Mouse (Mus musculus): ENCODE data around the gene Hist1h2af.
A peak's percentile ranks its signal among the peaks of the same experiment; 100 is the strongest.
"Not testable (repeated sequence)": the region's sequence is repeated elsewhere in the genome, so short reads cannot be mapped to it uniquely, and the experiment has no call there.

Gene Hist1h2af

DNA sequence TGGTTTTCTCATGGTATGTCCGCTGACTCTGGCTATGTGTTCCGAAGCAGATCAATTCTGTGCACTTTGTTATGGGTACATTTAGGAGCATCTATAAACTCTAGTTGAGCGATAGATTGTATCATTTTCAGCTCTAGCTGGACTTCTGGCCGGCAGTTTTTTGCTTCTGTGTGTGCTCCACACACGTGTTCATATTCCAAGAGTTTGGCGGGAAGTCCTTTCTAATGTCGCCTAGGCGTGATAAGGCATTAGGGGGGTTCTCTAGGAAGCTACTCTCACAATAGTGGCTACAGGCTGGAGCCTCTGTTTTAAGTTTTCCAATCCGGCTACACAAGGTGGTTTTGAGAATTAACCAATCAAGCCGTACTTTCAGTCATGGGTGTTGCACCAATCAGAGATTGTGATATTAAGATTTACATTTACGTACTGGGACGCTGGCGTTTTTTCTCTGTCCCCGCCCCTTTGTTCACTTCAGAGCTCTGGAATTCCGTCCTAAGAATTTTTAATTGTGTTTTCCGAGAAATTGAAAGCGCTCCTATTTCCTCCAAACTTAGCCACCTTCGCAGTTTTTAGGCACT is 22.2 kb downstream of the Hist1h2af start:
- peak; percentile 54 to 58 for DNase-seq (ENCODE audit: low spot score in 2 of 2)

DNA sequence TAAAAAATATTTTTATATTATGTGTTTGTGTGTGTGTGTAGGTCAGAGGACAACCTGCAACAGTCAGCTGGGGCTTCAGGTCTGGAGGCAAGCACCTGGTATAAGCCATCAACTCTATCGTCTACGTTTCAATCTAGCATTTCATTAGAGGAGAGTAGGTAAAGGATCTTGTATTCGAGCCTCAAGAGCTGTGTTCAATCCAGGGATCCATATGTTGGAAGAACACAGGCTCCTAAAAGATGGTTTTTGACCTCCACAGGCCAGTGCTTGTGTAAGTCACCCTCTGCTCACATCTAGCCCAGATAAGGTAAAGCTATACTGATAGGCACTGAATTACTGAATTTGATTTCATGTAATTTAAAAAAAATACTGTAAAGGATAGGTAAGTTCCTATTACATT is 23.2 kb downstream of the Hist1h2af start:
- DNase-seq (ENCODE audit: low spot score in 2 of 2): no peak

DNA sequence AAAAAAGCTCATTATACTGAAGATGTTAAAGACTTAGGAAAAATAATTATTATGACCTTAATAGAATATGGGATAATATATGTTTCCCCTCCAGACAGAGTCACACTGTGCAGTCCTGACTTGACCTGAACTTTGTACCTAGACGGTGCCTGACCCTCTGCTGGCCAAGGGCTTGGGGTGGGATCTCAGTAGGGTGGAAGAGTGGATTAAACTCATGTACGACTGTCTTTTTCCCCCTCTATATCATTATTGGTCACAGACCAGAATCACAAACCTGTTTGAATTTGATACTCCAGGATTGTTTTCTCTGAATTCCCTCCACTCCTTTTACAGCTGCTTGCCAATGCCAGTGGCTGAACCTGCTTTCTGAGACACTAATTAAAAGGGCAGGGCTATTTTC is 27.0 kb downstream of the Hist1h2af start:
- DNase-seq (ENCODE audit: low spot score in 2 of 2): not testable (repeated sequence)

DNA sequence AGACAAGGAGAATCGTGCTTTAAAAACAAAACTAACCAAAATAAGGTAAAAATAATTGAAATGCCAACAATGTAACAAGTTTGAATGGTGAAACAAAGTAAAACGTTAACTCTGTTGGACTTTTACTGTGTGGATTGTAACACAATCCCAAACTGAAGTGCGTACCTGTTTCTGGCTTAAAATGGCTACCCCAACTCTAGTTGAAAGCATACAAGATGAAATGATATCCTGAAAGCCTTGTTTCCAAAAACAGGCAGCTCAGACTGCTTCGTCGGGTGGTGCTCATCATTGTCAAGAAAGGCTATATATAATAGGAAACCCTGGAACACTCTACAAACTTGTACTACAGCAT is 27.8 kb downstream of the Hist1h2af start:
- DNase-seq (ENCODE audit: low spot score in 2 of 2): not testable (repeated sequence)

DNA sequence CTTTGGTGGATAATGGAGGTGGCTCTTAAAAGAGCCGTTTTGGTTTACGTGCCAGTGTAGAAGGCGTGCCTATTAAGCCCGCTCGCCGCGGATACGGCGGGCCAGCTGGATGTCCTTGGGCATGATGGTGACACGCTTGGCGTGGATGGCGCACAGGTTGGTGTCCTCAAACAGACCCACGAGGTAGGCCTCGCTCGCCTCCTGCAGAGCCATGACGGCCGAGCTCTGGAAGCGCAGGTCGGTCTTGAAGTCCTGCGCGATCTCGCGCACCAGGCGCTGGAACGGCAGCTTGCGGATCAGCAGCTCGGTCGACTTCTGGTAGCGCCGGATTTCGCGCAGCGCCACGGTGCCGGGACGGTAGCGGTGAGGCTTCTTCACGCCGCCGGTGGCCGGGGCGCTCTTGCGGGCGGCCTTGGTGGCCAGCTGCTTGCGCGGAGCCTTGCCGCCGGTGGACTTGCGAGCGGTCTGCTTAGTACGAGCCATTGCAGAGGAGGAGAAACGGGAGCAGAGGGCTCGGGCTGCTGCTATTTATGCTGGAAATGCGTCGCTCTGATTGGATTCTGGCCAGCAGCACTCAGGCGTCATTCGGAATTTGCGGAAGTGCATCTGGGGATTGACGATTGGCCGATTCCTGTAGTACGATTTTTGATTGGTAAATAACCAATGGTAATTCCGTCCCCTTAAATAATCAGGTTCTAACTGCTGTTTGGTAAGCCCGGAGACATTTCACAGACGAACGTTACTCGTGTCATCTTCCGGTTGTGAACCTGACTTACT is 28.4 kb downstream of the Hist1h2af start, which contains the start of gene Hist1h3e:
Gene Hist1h3e, minus strand, starts transcription at position 487 of the 777 bp plus-strand sequence.
- DNase-seq (ENCODE audit: low spot score in 2 of 2): peak; percentile 92 to 94

DNA sequence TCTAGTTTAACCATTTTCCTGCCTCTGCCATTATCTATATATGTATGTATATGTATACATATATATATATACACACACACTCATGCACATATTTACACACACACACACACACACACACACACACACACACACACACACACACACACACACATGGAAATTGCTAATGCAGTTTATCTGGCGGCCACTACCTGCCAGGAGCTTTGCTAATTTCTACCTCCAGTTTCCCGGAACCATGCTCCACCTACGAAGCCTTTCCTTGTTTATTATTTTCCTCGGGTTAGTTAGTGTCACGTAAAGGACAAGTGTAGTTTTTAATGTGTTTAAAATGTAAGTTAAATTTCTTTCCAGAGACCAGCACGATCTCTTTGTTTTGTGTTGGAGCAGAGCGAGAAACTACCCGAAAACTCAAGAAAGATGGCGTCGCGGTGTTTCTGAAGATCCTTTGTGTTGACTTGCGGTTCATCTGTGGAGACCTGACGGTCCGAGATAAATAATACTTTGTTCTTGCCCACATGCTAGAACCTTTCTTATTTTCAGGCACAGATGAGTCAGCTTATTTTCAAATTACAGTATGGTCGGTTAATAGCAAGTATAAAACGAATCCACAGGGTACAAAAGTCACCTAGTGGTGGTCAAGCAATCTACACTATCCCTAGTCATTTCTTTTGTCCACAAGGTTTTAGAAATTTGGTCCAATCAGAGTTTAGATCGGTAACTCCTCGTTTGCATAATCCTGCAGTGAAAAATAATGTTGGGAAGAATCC is 29.2 kb downstream of the Hist1h2af start:
- peak in 1 of 2 experiments; percentile 31 for DNase-seq (ENCODE audit: low spot score in 2 of 2)

DNA sequence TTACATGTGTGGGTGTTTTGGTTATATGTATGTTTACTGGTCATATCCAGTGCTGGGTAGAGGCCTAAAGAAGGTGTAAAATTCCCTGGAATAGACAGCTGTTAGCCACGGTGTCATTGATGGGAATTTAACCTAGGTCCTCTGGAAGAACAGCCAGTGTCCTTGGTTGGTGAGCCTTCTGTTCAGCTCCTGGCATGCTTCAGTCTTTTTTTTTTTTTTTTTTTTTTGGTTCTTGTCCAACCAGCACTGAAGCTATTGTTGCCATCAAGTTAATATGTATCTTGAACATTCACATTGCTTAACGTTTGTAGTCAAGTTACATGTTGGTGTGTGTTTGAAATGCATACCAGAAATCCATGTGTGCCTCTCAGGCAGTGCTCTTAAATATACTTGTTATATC is 30.8 kb downstream of the Hist1h2af start:
- no peak for DNase-seq (ENCODE audit: low spot score in 2 of 2)

GRCm38 (mm10) chr13:23570261-23571021 is 36.7 kb downstream of the Hist1h2af start:
- not testable (repeated sequence) for DNase-seq (ENCODE audit: low spot score in 2 of 2)

DNA sequence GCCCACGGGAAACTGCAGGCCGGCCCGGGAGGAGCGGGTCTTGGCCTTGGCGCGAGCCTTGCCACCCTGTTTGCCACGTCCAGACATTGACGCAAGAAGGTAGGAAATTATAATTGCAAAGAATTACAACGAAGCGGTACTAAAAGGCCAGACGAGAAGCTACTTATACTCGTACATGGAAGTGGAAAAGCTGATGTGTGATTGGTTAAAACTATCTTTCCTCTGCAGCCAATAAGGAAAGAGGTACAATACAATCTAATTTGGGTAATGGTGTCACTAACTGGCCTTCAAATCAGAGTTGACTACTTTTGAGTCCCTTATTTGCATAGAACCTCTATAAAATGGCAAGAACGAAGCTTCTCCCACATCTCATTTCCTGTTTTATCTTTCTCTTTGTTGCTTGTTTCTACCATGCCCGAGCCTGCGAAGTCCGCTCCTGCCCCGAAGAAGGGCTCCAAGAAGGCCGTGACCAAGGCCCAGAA is 37.4 kb downstream of the Hist1h2af start, which contains the start of the genes Hist1h2ae and Hist1h2bg:
Gene Hist1h2ae, minus strand, starts transcription at position 199 of the 482 bp plus-strand sequence.
Gene Hist1h2bg, plus strand, starts transcription at position 375 of the 482 bp plus-strand sequence.
- peak; percentile 65 to 66 for DNase-seq (ENCODE audit: low spot score in 2 of 2)

DNA sequence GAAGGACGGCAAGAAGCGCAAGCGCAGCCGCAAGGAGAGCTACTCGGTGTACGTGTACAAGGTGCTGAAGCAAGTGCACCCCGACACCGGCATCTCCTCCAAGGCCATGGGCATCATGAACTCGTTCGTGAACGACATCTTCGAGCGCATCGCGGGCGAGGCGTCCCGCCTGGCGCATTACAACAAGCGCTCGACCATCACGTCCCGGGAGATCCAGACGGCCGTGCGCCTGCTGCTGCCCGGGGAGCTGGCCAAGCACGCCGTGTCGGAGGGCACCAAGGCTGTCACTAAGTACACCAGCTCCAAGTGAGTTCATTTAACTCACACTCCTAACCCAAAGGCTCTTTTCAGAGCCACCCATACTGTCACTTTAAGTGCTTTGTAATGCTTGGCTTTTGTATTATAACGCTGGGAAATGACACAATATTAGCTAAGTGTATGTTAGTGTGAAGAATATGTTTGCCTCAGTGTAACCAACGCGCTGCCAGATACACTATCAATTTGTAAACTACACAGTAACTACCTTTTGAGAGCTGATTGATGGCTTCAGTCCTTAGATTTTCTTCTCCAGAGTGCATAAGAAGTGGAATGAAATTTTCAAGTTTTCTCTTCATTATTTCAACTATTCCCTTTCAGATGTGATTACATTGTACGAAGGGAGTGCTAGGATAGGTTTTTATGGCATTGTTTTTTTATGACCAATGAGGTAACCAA is 38.0 kb downstream of the Hist1h2af start:
- not testable (repeated sequence) for DNase-seq (ENCODE audit: low spot score in 2 of 2)

DNA sequence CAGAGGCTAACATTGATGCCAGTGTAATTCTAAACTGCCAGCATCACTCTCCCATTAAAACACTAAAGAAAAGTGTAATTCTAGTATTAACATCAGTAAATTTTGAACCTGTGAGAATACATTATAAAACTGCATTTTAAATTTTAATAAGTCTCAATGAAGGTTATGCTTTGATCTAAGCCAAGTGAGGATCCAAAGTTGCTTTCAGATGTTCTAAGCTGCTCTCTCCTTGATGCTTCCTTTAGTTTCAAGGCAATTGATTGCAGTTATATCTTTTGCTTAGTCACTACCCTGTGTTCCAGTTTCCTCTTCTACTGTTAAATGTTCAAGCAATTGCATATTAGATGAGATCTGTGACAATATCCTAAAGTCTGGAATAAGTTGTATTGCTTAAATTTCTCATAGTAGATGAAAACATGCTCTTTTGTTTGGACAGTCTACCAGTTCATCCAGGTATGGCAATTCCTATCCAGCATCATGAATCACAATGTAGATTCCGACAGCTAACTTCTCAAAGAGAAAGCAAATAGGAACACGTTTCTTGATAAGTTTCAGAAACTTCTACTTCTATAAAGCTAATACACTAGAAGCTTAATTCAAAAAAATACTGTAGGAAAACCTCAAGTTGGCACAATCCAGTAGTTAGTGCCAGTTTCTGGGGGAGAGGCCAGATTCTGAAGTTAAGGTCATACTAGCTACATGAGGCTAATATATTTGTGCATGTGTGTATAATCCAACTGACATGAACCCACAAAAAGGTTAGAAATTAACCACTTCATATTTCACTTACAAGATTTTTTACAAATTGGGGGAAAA is 38.7 kb downstream of the Hist1h2af start:
- DNase-seq (ENCODE audit: low spot score in 2 of 2): no peak

DNA sequence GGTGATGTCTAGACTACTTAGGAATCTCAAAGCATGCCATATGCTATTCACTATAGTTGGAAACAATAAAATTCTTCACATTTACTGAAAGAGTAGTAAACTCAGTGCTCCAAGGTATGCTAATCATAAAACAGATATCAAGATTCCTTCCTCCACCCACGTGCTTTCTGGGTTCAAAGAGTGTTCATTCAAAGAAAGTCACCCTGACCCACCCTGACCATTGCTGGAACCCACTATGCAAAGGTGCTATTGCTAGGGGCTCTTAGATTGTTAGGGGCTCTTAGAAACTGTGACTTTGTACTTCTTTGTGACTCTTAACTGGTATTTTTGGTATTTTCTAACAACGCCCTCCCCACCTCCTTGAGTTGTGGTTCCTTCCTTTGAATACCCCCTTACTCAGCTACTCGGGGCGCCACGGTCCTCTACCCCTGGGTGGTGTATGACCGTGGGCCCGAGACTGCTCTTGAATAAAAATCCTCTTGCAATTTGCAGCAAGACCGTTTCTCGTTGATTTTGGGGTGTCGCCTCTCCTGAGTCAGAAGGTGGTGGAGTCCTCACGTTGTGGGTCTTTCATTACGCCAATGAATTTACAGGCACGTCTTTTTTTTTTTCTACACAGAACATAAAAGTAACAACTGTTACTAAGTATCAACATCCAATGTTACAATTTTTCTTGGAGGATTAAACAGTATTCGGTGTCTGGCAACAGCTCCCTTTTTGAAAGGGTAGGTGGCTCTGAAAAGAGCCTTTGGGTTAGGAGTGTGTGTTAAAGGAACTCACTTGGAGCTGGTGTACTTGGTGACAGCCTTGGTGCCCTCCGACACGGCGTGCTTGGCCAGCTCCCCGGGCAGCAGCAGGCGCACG is 39.6 kb downstream of the Hist1h2af start:
- not testable (repeated sequence) for DNase-seq (ENCODE audit: low spot score in 2 of 2)

- peak; percentile 90 to 93 for DNase-seq (ENCODE audit: low spot score in 2 of 2)
Observed at GRCm38 (mm10) chr13:23573898-23574524, 40.3 kb downstream of the Hist1h2af start, which contains the start of the genes Hist1h2bf and Hist1h2ad. Hist1h2bf (minus strand) TSS chr13:23574196. Hist1h2ad (plus strand) TSS chr13:23574381.

DNA sequence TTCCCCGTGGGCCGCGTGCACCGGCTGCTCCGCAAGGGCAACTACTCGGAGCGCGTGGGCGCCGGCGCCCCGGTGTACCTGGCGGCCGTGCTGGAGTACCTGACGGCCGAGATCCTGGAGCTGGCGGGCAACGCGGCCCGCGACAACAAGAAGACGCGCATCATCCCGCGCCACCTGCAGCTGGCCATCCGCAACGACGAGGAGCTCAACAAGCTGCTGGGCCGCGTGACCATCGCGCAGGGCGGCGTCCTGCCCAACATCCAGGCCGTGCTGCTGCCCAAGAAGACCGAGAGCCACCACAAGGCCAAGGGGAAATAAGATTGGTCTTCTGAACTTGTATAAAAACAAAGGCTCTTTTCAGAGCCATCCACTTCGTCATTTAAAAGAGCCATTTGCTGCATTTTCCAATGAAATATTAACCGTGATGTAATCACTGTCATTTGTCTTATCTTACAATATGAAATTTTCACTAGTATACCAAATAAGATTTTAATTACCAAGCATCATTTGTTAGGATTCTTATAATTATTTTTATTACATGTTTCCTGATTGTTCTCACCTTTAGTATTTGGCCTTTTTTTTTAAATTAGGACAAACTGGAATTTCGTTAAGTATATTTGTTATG is 41.0 kb downstream of the Hist1h2af start:
- not testable (repeated sequence) for DNase-seq (ENCODE audit: low spot score in 2 of 2)

- DNase-seq (ENCODE audit: low spot score in 2 of 2): peak in 1 of 2 experiments; percentile 44
Observed at GRCm38 (mm10) chr13:23575271-23575851, 41.7 kb downstream of the Hist1h2af start, which contains the start of gene Hist1h3d. Hist1h3d (plus strand) TSS chr13:23575763.

DNA sequence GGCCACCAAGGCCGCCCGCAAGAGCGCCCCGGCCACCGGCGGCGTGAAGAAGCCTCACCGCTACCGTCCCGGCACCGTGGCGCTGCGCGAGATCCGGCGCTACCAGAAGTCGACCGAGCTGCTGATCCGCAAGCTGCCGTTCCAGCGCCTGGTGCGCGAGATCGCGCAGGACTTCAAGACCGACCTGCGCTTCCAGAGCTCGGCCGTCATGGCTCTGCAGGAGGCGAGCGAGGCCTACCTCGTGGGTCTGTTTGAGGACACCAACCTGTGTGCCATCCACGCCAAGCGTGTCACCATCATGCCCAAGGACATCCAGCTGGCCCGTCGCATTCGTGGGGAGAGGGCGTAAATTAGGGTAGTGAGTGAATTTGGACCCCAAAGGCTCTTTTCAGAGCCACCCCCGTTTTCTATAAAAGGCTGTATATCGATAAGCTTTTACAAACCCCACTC is 42.2 kb downstream of the Hist1h2af start:
- DNase-seq (ENCODE audit: low spot score in 2 of 2): not testable (repeated sequence)

DNA sequence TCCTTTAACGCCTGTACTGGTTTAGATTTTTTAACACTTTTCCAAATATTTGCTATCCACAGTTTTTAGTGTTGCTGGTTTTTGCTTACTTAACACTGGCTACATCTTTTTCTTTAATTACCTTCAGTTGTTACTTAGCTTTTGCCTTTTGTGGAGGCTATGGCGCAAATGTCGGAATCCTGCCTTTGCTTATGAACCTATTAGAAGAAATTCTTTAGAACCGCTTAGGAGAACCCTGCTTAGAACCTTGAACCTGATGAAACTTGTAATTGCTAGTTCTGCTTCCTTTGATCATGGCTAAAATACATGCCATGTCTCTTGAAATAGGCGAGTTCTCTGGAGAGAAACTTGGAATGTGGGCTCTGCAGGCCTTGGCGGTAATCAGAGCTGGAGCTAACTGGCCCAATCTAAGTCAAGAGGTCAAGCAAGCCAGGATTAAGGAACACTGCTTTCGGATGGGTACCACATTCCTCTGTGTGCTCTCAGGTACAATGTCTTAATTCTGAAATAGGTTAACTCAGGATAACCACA is 42.7 kb downstream of the Hist1h2af start:
- DNase-seq (ENCODE audit: low spot score in 2 of 2): no peak

Data from frontal cortex, postnatal 10 days (tissue).